Mouse (Mus musculus): Measurements from ENCODE around the gene Gm45623. TPM values are rescaled to one million over a fixed set of nuclear protein-coding genes. Genes with fewer than 3 reads are reported as not detected.

Gm45623 gene
- polyA plus RNA-seq (2012; rRNA removed) = 0.12 TPM in 2 replicates

- WGBS = 12% methylated on average over 70 of the region's 71 CpGs
- DNase-seq (ENCODE audit: low read depth, low spot score) = no peak
Observed at GRCm38 (mm10) chr13:56753192-56753951, at the start of gene Gm45623. Gene Gm45623, minus strand, starts transcription at chr13:56753827.

- no peak for DNase-seq (ENCODE audit: low read depth, low spot score)
- 40% methylated on average over 7 of the region's 7 CpGs for WGBS
Observed at GRCm38 (mm10) chr13:56797459-56797858, 43.8 kb upstream of the Gm45623 start.

- 75% methylated on average over 7 of the region's 7 CpGs for WGBS
- DNase-seq (ENCODE audit: low read depth, low spot score) = no peak
Observed at GRCm38 (mm10) chr13:56795501-56795900, 41.9 kb upstream of the Gm45623 start.

- no peak for DNase-seq (ENCODE audit: low read depth, low spot score)
- 70% methylated on average over 7 of the region's 7 CpGs for WGBS
Observed at GRCm38 (mm10) chr13:56794441-56794840, 40.8 kb upstream of the Gm45623 start.

- DNase-seq (ENCODE audit: low read depth, low spot score) = no peak
- WGBS = 29% methylated on average over 3 of the region's 3 CpGs
Observed at GRCm38 (mm10) chr13:56792844-56793243, 39.2 kb upstream of the Gm45623 start.

- DNase-seq (ENCODE audit: low read depth, low spot score) = no peak
- 91% methylated on average over 3 of the region's 3 CpGs for WGBS
Observed at GRCm38 (mm10) chr13:56790683-56791082, 37.1 kb upstream of the Gm45623 start.

GRCm38 (mm10) chr13:56782621-56783020 is 29.0 kb upstream of the Gm45623 start:
- WGBS = 72% methylated on average over 1 of the region's 1 CpGs
- DNase-seq (ENCODE audit: low read depth, low spot score) = no peak

GRCm38 (mm10) chr13:56781697-56782096 is 28.1 kb upstream of the Gm45623 start:
- WGBS = 83% methylated on average over 3 of the region's 3 CpGs
- DNase-seq (ENCODE audit: low read depth, low spot score) = no peak

GRCm38 (mm10) chr13:56780746-56781469 is 27.3 kb upstream of the Gm45623 start:
- 70% methylated on average over 13 of the region's 13 CpGs for WGBS
- no peak for DNase-seq (ENCODE audit: low read depth, low spot score)

- WGBS = 56% methylated on average over 5 of the region's 5 CpGs
- no peak for DNase-seq (ENCODE audit: low read depth, low spot score)
Observed at GRCm38 (mm10) chr13:56774304-56774703, 20.7 kb upstream of the Gm45623 start.

GRCm38 (mm10) chr13:56773262-56773870 is 19.7 kb upstream of the Gm45623 start:
- DNase-seq (ENCODE audit: low read depth, low spot score) = no peak
- WGBS = 57% methylated on average over 14 of the region's 14 CpGs

- 31% methylated on average over 3 of the region's 3 CpGs for WGBS
- no peak for DNase-seq (ENCODE audit: low read depth, low spot score)
Observed at GRCm38 (mm10) chr13:56772592-56772991, 19.0 kb upstream of the Gm45623 start.

- 67% methylated on average over 5 of the region's 5 CpGs for WGBS
- DNase-seq (ENCODE audit: low read depth, low spot score) = no peak
Observed at GRCm38 (mm10) chr13:56770786-56771185, 17.2 kb upstream of the Gm45623 start.

- WGBS = 82% methylated on average over 1 of the region's 1 CpGs
- no peak for DNase-seq (ENCODE audit: low read depth, low spot score)
Observed at GRCm38 (mm10) chr13:56770136-56770578, 16.5 kb upstream of the Gm45623 start.

GRCm38 (mm10) chr13:56769431-56769830 is 15.8 kb upstream of the Gm45623 start:
- DNase-seq (ENCODE audit: low read depth, low spot score) = no peak
- whole genome bisulfite sequencing = 59% methylated on average over 4 of the region's 4 CpGs

- no peak for DNase-seq (ENCODE audit: low read depth, low spot score)
- WGBS = 58% methylated on average over 5 of the region's 5 CpGs
Observed at GRCm38 (mm10) chr13:56766211-56766610, 12.6 kb upstream of the Gm45623 start.

- WGBS = 44% methylated on average over 25 of the region's 25 CpGs
- DNase-seq (ENCODE audit: low read depth, low spot score) = no peak
Observed at GRCm38 (mm10) chr13:56765284-56766032, 11.8 kb upstream of the Gm45623 start.

GRCm38 (mm10) chr13:56762446-56763229 is 9.0 kb upstream of the Gm45623 start:
- no peak for DNase-seq (ENCODE audit: low read depth, low spot score)
- 48% methylated on average over 13 of the region's 13 CpGs for WGBS

- WGBS = 24% methylated on average over 6 of the region's 6 CpGs
- peak; percentile 54 for DNase-seq (ENCODE audit: low read depth, low spot score)
Observed at GRCm38 (mm10) chr13:56758492-56758891, 4.9 kb upstream of the Gm45623 start.
